Mouse (Mus musculus) central nervous system, embryonic 14 days (tissue): ENCODE results near the gene Crygd. TPM values are rescaled to one million over a fixed set of nuclear protein-coding genes. Genes with fewer than 3 reads are reported as not detected.

Source experiments
- polyA plus RNA-seq: library from polyadenylated mRNA; depleted of rRNA; stranded (reverse); fragments of >200 nt; gene quantifications from 2 replicates; pipeline ENCODE4 v1.2.3, GENCODE M21; 2012; rRNA removed

Gene Crygd
- not detected in 2 replicates for polyA plus RNA-seq

GRCm38 (mm10) chr1:65063352-65063751 is at the start of gene Crygd:
Crygd (minus strand) TSS chr1:65063452.

DNA sequence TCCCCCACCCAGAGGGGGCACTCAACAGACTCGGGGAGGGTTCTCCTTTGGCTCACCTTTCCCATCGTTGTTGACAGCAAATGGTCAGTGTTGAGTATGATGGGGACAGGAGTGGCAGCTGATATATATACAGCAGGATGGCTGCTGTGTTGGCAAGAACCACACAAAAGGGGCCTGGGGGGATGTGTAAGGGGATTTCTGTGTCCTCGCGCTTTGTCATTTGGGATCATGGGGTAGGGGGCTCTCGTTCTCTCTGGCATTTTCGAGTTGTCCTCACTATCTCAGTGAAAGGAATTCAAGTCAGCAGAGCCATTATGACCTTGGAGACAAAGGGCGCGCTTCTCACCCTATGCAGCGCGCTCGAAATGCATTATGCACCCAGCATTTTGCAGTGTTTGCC is 40.0 kb upstream of the Crygd start, which contains the start of gene Cryga:
Gene Cryga, minus strand, starts transcription at position 101 of the 400 bp plus-strand sequence.

GRCm38 (mm10) chr1:65082188-65082587 is 18.9 kb upstream of the Crygd start, which contains the start of gene Crygb:
Crygb (minus strand) TSS chr1:65082288.

GRCm38 (mm10) chr1:65073589-65073988 is 10.3 kb upstream of the Crygd start, which contains the start of gene Crygc:
Crygc (minus strand) TSS chr1:65073689.

GRCm38 (mm10) chr1:65050952-65051351 is 12.3 kb downstream of the Crygd start, which contains the start of gene Cryge:
Cryge (minus strand) TSS chr1:65051149.

DNA sequence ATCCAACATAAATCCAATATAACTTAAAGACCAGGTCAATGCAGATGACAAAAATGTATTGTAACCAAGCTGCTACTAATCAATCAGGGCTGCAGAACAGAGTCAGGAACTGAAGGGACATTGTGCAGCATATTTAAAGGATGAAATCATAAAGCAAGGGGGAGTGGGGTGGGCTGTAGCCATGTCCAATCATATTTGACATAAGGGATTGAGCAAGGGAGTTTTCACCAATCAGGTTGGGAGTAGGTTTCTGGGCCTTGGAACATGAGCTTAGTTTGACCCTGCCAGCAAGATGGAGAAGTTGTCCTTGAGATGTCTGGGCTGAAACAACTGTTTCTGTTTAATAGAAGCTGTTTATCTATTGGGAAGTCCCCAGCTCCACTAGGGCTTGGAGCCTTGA is 30.6 kb downstream of the Crygd start, which contains the start of gene Akr1cl:
Gene Akr1cl, minus strand, starts transcription at position 119 of the 400 bp plus-strand sequence.

Other genes starting within 250 kb of the Crygd start
- 4.9 and 5.3 TPM in 2 replicates for gene Plekhm3, start 106.6 kb downstream of the Crygd start, polyA plus RNA-seq
- not detected in 2 replicates for gene Akr1cl, start 30.7 kb downstream of the Crygd start, polyA plus RNA-seq
- gene Cryge, start 12.3 kb downstream of the Crygd start, polyA plus RNA-seq: not detected in 2 replicates
- gene Crygc, start 10.2 kb upstream of the Crygd start, polyA plus RNA-seq: not detected in 2 replicates
- 0.13 and 0.28 TPM in 2 replicates for gene Crygb, start 18.8 kb upstream of the Crygd start, polyA plus RNA-seq
- not detected in 2 replicates for gene Cryga, start 39.9 kb upstream of the Crygd start, polyA plus RNA-seq
- 0.11 and 0.13 TPM in 2 replicates for gene Gm28845, start 56.1 kb upstream of the Crygd start, polyA plus RNA-seq
- 0.44 and 0.85 TPM in 2 replicates for gene D630023F18Rik, start 59.8 kb upstream of the Crygd start, polyA plus RNA-seq
- 193 and 224 TPM in 2 replicates for gene Idh1, start 123.0 kb upstream of the Crygd start, polyA plus RNA-seq
- 12.9 and 13.9 TPM in 2 replicates for gene Pikfyve, start 123.2 kb upstream of the Crygd start, polyA plus RNA-seq
- gene Pth2r, start 218.6 kb upstream of the Crygd start, polyA plus RNA-seq: 0.60 and 0.75 TPM in 2 replicates